Mouse (Mus musculus) midbrain, embryonic 11.5 days (tissue): ENCODE results near the gene AV320801. TPM values are rescaled to one million over a fixed set of nuclear protein-coding genes. Genes with fewer than 3 reads are reported as not detected.
"Not testable (repeated sequence)": the region's sequence is repeated elsewhere in the genome, so short reads cannot be mapped to it uniquely, and the experiment has no call there.

Experiments
- ATAC-seq: fragments of 200-750 bp; cut with Nextera tagmentation; 2 replicates; pipeline ENCODE4 v1.8.0; 2017; ENCODE audit warnings: moderate TSS enrichment, moderate library complexity; ENCODE audit not compliant: low FRiP score
- DNase-seq: peaks from one replicate; pipeline ENCODE4 v3.0.0; 2015; ENCODE audit warnings: low spot score; ENCODE audit errors: missing footprints
- H3K27ac ChIP-seq: fragments of 300-500 bp; sonication (generic); 2 replicates; pipeline ENCODE4 v1.5.1; 2014; ENCODE audit warnings: low read depth, low read length
- H3K27me3 ChIP-seq: fragments of 300-500 bp; sonication (generic); 2 replicates; pipeline ENCODE4 v1.6.1; 2014; ENCODE audit warnings: mild to moderate bottlenecking, low read length, moderate library complexity, mixed read lengths; ENCODE audit not compliant: control insufficient read depth, insufficient read depth
- H3K36me3 ChIP-seq: fragments of 300-500 bp; sonication (generic); 2 replicates; pipeline ENCODE4 v1.6.1; 2014; ENCODE audit warnings: mild to moderate bottlenecking, low read length, moderate library complexity, mixed read lengths; ENCODE audit not compliant: control insufficient read depth, insufficient read depth
- H3K4me1 ChIP-seq: fragments of 300-500 bp; sonication (generic); 2 replicates; pipeline ENCODE4 v1.6.1; 2014; ENCODE audit warnings: low read length; ENCODE audit not compliant: control insufficient read depth, insufficient read depth
- H3K4me2 ChIP-seq: fragments of 300-500 bp; sonication (generic); 2 replicates; pipeline ENCODE4 v1.6.1; 2014; ENCODE audit warnings: mild to moderate bottlenecking, moderate library complexity
- H3K4me3 ChIP-seq: fragments of 300-500 bp; sonication (generic); 2 replicates; pipeline ENCODE4 v1.5.1; 2014; ENCODE audit warnings: low read depth, low read length
- H3K9ac ChIP-seq: fragments of 300-500 bp; sonication (generic); 2 replicates; pipeline ENCODE4 v1.6.1; 2014; ENCODE audit warnings: low read length
- H3K9me3 ChIP-seq: fragments of 300-500 bp; sonication (generic); 2 replicates; pipeline ENCODE4 v1.6.1; 2016; ENCODE audit warnings: low read length; ENCODE audit not compliant: control insufficient read depth
- whole genome bisulfite sequencing: fragments of 180-500 bp; shearing (Covaris S2); extraction: QIAGEN DNeasy Blood & Tissue Kit; methylation state at CpG from one replicate; pipeline ENCODE4 v1.1.7; 2014; 5-methylcytosine and 5-hydroxymethylcytosine counted together
- polyA plus RNA-seq: library from polyadenylated mRNA; unstranded; fragments of >200 nt; fragmentation: Nextera tagmentation; extraction: Ambion mirVana; gene quantifications from 2 replicates; pipeline ENCODE4 v1.2.1, GENCODE M21; 2014

AV320801 gene
- not detected in 2 replicates for polyA plus RNA-seq

DNA sequence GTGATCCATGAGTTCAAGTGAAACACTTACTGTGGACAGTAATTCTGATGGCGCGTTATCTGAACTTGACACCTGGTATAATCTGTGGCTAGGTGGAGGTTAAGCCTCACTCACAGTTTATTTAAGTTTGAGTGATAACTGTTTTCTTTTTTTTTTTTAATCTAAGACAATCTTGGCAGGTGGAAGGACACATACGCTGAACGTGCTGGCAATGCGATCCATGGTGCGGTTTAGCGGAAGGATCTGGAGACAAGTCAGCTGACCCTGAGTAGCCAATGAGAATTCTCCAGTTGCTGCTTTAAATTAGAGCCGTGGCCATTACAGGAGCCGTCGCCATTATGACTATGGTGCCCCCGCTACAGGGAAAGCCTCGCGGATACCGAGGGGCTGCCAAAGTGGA is at the start of gene AV320801:
TSS of gene AV320801 (plus strand) at position 301 of the 400 bp plus-strand sequence.
- not testable (repeated sequence) for ATAC-seq, H3K27me3 ChIP-seq, H3K27ac ChIP-seq, H3K36me3 ChIP-seq, H3K4me3 ChIP-seq, H3K9me3 ChIP-seq, H3K4me1 ChIP-seq, H3K9ac ChIP-seq, H3K4me2 ChIP-seq, DNase-seq
- 96% methylated on average over 5 of the region's 14 CpGs for WGBS

DNA sequence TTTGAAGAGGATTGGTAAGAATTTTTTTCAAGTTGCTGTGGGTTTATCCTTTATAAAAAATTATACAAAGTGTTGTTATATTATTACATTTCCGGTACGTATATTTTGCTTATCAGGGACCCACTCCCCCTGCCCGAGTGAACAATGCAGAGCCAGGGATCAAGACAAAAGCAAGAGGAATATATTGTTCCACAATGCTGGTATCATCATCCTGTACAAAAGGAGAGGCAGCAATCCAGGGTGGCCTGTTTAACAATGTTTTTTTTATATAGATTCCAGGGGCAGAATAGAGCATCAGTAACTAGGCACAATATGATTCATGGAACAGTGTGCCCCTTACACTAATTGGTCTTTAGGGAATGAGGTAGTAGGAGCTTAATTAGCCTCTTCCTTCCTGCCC is 30.2 kb upstream of the AV320801 start:
- H3K27ac ChIP-seq, ATAC-seq, DNase-seq, H3K4me2 ChIP-seq, H3K9ac ChIP-seq, H3K4me1 ChIP-seq, H3K27me3 ChIP-seq, H3K36me3 ChIP-seq, H3K4me3 ChIP-seq, H3K9me3 ChIP-seq: not testable (repeated sequence)
- no CpG with 5 or more reads among the region's 3 CpGs for WGBS

GRCm38 (mm10) chrX:135481902-135482301 is 12.5 kb upstream of the AV320801 start:
- H3K27ac ChIP-seq, H3K4me3 ChIP-seq, H3K4me1 ChIP-seq, DNase-seq, ATAC-seq, H3K9me3 ChIP-seq, H3K36me3 ChIP-seq, H3K4me2 ChIP-seq, H3K27me3 ChIP-seq, H3K9ac ChIP-seq: not testable (repeated sequence)
- WGBS = no CpG with 5 or more reads among the region's 6 CpGs

DNA sequence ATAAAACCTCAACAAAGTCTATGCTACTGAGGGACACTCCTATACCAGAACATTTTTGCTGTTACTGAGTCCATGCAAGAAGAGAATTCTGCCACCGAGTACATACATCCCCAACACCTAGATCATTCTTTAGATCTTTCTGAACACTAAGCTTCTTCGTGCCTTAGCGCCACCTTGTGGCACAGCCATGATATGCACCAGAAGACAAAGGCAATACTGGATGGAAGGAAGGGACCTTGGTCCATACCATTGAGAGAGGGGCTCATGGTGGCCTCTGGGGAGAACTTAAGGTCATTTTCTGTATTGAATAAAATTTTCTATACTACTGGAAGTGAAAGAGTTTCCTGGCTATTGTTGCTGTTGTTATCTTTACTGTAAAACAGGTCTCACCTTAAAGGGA is 11.2 kb upstream of the AV320801 start:
- H3K36me3 ChIP-seq, ATAC-seq, H3K9me3 ChIP-seq, H3K4me1 ChIP-seq, H3K27me3 ChIP-seq, H3K4me3 ChIP-seq, H3K4me2 ChIP-seq, DNase-seq, H3K9ac ChIP-seq, H3K27ac ChIP-seq: not testable (repeated sequence)
- no CpG with 5 or more reads among the region's 3 CpGs for WGBS

Other genes starting within 250 kb of the AV320801 start
- not detected in 2 replicates for gene Pramel3, start 192.3 kb upstream of the AV320801 start, polyA plus RNA-seq
- gene Gm5128, start 121.3 kb upstream of the AV320801 start, polyA plus RNA-seq = not detected in 2 replicates
- not detected in 2 replicates for gene Gm7903, start 60.8 kb upstream of the AV320801 start, polyA plus RNA-seq
- not detected in 2 replicates for gene Nxf7, start 104.2 kb downstream of the AV320801 start, polyA plus RNA-seq
- not detected in 2 replicates for gene Prame, start 133.1 kb downstream of the AV320801 start, polyA plus RNA-seq
- not detected in 2 replicates for gene Tcp11x2, start 199.2 kb downstream of the AV320801 start, polyA plus RNA-seq
- gene Tmsb15a, start 230.7 kb downstream of the AV320801 start, polyA plus RNA-seq = not detected in 2 replicates
- 9.6 and 10.4 TPM in 2 replicates for gene Armcx5, start 248.1 kb downstream of the AV320801 start, polyA plus RNA-seq
- gene Gprasp1, start 248.1 kb downstream of the AV320801 start, polyA plus RNA-seq = 76.7 and 81.4 TPM in 2 replicates